Mouse (Mus musculus) adrenal gland, adult 18-20 months (tissue): ENCODE data around the gene Rpl31. TPM values are rescaled to one million over a fixed set of nuclear protein-coding genes. Genes with fewer than 3 reads are reported as not detected.

Experiments used
- DNase-seq, 2 experiments: peaks; one replicate each; pipeline ENCODE4 v3.0.0; 2021 to 2022; ENCODE audit warnings: low spot score in 2 of 2
- long read RNA-seq, 2 experiments: library from polyadenylated mRNA; stranded (forward); transcript quantifications; one replicate each; pipeline ENCODE4 v2.0.0; 2021
- total RNA-seq, 2 experiments: library from RNA; stranded (reverse); gene quantifications; 1 replicate in 1 of 2; 2 replicates in 1 of 2; pipeline ENCODE4 v1.2.3; 2021

Rpl31 gene
- 100 to 1,000 TPM; 767 to 781 TPM for total RNA-seq
- long read RNA-seq, experiment 1, transcript Rpl31-201 (5 exons, 1,049 nt), result major isoform, 9 of 21 reads
- long read RNA-seq, experiment 1, transcript Rpl31-203 (4 exons, 630 nt), result minor isoform, 5 of 21 reads
- long read RNA-seq, experiment 1, partial matches to known transcripts, result 2 of 21 reads
- long read RNA-seq, experiment 1, other reads (novel, unspliced or antisense), result 1 of 21 reads
- long read RNA-seq, experiment 2, transcript Rpl31-202 (5 exons, 487 nt), result minor isoform, 33 of 107 reads
- long read RNA-seq, experiment 2, transcript Rpl31-201 (5 exons, 1,049 nt), result major isoform, 35 of 107 reads
- long read RNA-seq, experiment 2, transcript Rpl31-203 (4 exons, 630 nt), result minor isoform, 19 of 107 reads
- long read RNA-seq, experiment 2, transcript Rpl31-204 (3 exons, 468 nt), result minor isoform, 9 of 107 reads
- long read RNA-seq, experiment 2, partial matches to known transcripts, result 4 of 107 reads
- long read RNA-seq, experiment 2, other reads (novel, unspliced or antisense), result 7 of 107 reads

GRCm38 (mm10) chr1:39367601-39368266 is at the start of gene Rpl31:
Gene Rpl31, plus strand, starts transcription at chr1:39367842.
- DNase-seq, result peak; percentile 97 to 98

- DNase-seq, result peak in 1 of 2 experiments; percentile 40
Measured at GRCm38 (mm10) chr1:39317935-39318334, 49.7 kb upstream of the Rpl31 start.

GRCm38 (mm10) chr1:39318870-39319269 is 48.8 kb upstream of the Rpl31 start:
- no peak for DNase-seq

- no peak for DNase-seq
Measured at GRCm38 (mm10) chr1:39321954-39322353, 45.7 kb upstream of the Rpl31 start.

GRCm38 (mm10) chr1:39325228-39325627 is 42.4 kb upstream of the Rpl31 start:
- no peak for DNase-seq

- DNase-seq, result no peak
Measured at GRCm38 (mm10) chr1:39327546-39327945, 40.1 kb upstream of the Rpl31 start.

- no peak for DNase-seq
Measured at GRCm38 (mm10) chr1:39330857-39331594, 36.6 kb upstream of the Rpl31 start.

GRCm38 (mm10) chr1:39332456-39332855 is 35.2 kb upstream of the Rpl31 start:
- DNase-seq, result no peak

GRCm38 (mm10) chr1:39335561-39336196 is 32.0 kb upstream of the Rpl31 start:
- no peak for DNase-seq

- no peak for DNase-seq
Measured at GRCm38 (mm10) chr1:39336788-39337187, 30.9 kb upstream of the Rpl31 start.

- DNase-seq, result no peak
Measured at GRCm38 (mm10) chr1:39338831-39339230, 28.8 kb upstream of the Rpl31 start.

GRCm38 (mm10) chr1:39339455-39339854 is 28.2 kb upstream of the Rpl31 start:
- no peak for DNase-seq

GRCm38 (mm10) chr1:39340156-39340555 is 27.5 kb upstream of the Rpl31 start:
- no peak for DNase-seq

- DNase-seq, result peak in 1 of 2 experiments; percentile 24
Measured at GRCm38 (mm10) chr1:39340647-39341046, 27.0 kb upstream of the Rpl31 start.

GRCm38 (mm10) chr1:39341807-39342206 is 25.8 kb upstream of the Rpl31 start:
- no peak for DNase-seq

- no peak for DNase-seq
Measured at GRCm38 (mm10) chr1:39343242-39343641, 24.4 kb upstream of the Rpl31 start.

- no peak for DNase-seq
Measured at GRCm38 (mm10) chr1:39344981-39345600, 22.6 kb upstream of the Rpl31 start.

- no peak for DNase-seq
Measured at GRCm38 (mm10) chr1:39349001-39349400, 18.6 kb upstream of the Rpl31 start.

GRCm38 (mm10) chr1:39349427-39349826 is 18.2 kb upstream of the Rpl31 start:
- no peak for DNase-seq

- no peak for DNase-seq
Measured at GRCm38 (mm10) chr1:39361754-39362514, 5.7 kb upstream of the Rpl31 start.
